Mouse (Mus musculus) erythroblast, embryonic 14.5 days (primary cell): ENCODE measurements around the gene Cebpz.

Source experiments
- GATA1 ChIP-seq: IDR thresholded peaks from 2 replicates; pipeline ENCODE4 v1.6.1; 2012; ENCODE audit warnings: low read length, inconsistent platforms, mixed read lengths
- TAL1 ChIP-seq: IDR thresholded peaks from 3 replicates; pipeline ENCODE4 v1.6.1; 2012; ENCODE audit warnings: low read length, inconsistent platforms, mixed read lengths

GRCm38 (mm10) chr17:78891020-78891419, 45.8 kb downstream of the Cebpz start:
- no peak for TF ChIP-seq TAL1
- no peak for TF ChIP-seq GATA1
